Mouse (Mus musculus) cortical plate, adult 2 months (tissue): ENCODE results near the gene 2610021A01Rik.
A peak's percentile ranks its signal among the peaks of the same experiment; 100 is the strongest.

Source experiments
- CTCF ChIP-seq: fragments of 200-500 bp; IDR thresholded peaks from 2 replicates; pipeline ENCODE4 v1.5.1; 2011; ENCODE audit warnings: mild to moderate bottlenecking, control low read depth, low read length; ENCODE audit not compliant: insufficient read depth; ENCODE audit errors: extremely low read depth
- POLR2A ChIP-seq: fragments of 200-500 bp; IDR thresholded peaks from 2 replicates; pipeline ENCODE4 v1.6.1; 2011; ENCODE audit warnings: mild to moderate bottlenecking, low read length, control low read depth; ENCODE audit not compliant: insufficient read depth; ENCODE audit errors: extremely low read depth

DNA sequence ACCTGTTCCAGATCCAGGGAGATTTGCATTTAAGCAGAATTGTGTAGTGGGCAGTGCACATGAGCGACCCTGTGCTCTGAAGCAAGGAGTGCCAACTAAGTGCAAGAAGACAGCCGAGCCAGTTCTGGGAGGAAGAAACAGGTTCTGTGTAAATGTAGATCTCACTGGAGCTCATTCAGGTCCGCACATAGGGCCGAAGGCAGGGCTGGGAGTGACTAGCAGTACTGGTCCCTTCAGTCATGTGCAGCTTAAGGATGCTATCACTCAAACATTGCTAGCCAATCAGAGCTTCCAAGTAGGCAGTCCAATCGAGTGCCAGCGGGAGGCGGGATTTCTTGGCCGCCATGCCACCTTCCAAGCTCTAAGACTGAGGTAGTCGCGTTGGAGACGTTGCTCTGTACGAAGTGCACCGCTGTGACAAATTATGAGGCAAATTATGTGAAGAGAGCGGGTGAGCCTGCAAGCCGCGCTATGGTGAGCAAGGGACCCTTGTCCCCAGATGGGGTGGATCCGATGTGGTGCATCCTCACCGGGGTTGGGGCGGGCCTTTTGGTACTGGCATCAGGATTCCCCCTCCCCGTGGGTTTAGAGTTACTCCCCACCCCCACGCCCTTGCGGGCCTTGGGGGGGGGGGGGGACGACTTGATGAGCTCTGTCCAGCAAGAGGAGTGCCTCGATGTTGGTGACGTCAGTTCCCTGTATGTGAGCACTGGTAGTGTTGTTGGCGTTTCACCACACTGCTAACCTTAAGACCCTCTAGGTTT is 34.4 kb downstream of the 2610021A01Rik start:
- TF ChIP-seq CTCF (no peak), POLR2A (peak; percentile 88)
